Mouse (Mus musculus): Measurements from ENCODE around the gene Magi1. TPM values are rescaled to one million over a fixed set of nuclear protein-coding genes. Genes with fewer than 3 reads are reported as not detected.

Gene Magi1
- total and polyA plus RNA-seq, 3 experiments, result 4.1 to 16.5 (median 14.0) TPM

DNA sequence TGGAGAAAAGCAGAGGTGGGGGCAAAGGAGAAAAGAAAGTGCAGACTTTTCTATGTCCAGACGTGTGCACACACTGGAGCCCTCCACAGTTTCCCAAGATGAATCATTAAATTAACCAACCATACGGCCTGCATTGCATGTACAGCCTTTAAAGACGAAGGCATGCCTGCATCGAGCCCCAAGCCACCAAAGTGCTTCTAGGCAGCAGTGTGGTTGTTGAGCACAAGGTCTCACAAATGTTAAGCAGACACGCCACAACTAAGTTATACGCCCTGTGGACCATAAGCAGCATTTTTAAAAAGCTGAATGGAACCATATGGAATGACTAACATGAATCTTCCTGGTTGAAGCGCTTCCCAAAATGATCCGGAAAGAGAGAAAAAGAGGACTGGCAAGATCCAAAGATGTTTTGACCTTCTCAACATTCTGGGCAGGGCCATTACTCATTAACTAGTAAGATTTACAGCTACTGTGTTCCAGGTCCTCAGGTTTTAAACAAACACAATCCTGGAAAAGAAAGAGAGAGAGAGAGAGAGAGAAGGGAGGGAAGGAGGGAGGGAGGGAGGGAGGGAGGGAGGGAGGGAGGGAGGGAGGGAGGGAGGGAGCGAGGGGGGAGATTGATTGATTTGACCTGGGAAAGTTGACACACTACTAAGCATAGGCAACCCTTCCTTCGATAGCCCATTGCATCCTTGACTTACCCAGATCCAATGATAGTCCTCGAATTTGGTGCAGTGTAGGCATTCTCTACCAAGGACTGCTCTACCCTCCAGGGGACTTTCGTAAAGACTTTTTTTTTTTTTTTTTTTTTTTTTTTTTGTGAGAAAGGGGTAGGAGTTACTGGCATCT lies 26.5 kb downstream of the Magi1 start:
- Histone ChIP-seq H3K4me3 (no peak overlapping the region), H3K4me1 (ENCODE audit: control insufficient read depth, insufficient read depth, low read length) (peaks cover 15% of the 10 kb centered on the region), H3K27ac (no peak overlapping the region), H3K36me3 (ENCODE audit: control insufficient read depth, insufficient read depth, low read length) (peaks cover 14% of the 10 kb centered on the region), H3K27me3 (ENCODE audit: control insufficient read depth, insufficient read depth, low read length) (no peaks in the 10 kb centered on the region), H3K79me2 (replicated peaks; ENCODE audit: control insufficient read depth, insufficient read depth, low read length) (no peaks in the 10 kb centered on the region; the same call in 1 of the 2 replicates), H3K9ac (ENCODE audit: low read depth, low read length) (no peak overlapping the region)
- no peak for DNase-seq
- intact Hi-C loops (cut with DNase I), result no loop called here
- WGBS, result 89% methylated on average over 12 of the region's 12 CpGs
- TF ChIP-seq EP300 (IDR thresholded peaks at IDR 0.05; ENCODE audit: insufficient read depth, low read depth, low read length) (no peak), POLR2A (IDR thresholded peaks at IDR 0.05; ENCODE audit: insufficient read depth, low read depth, low read length) (no peak), CTCF (IDR thresholded peaks at IDR 0.05) (no peak)

DNA sequence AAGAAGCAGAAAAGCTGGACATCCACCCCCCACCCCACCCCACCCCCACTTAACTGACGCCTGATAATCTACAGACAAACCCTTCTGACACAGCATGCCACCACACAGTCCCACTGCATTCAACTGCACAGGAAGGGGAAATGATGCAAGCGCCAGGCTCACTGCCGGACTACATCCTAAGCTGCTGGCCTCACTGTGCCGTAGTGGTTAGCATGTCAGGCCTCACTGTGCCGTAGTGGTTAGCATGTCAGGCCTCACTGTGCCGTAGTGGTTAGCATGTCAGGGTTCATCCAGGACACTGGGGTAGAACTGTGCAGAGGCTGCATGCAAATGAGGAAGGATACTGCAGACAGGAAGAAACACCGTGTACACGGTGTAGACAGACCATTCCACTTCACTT lies 29.8 kb downstream of the Magi1 start:
- peaks cover 4% of the 10 kb centered on the region for H3K79me2 ChIP-seq (replicated peaks; ENCODE audit: control insufficient read depth, insufficient read depth, low read length)
- intact Hi-C loops (cut with DNase I), result no loop called here
- no peak overlapping the region for H3K9ac ChIP-seq (ENCODE audit: low read depth, low read length)
- no peak overlapping the region for H3K27ac ChIP-seq
- 33% methylated on average over 8 of the region's 8 CpGs for WGBS
- peaks cover 22% of the 10 kb centered on the region for H3K4me1 ChIP-seq (ENCODE audit: control insufficient read depth, insufficient read depth, low read length)
- TF ChIP-seq EP300 (IDR thresholded peaks at IDR 0.05; ENCODE audit: insufficient read depth, low read depth, low read length) (0 out of 2 replicates have a peak, but pooled peaks have one; percentile 8), CTCF (IDR thresholded peaks at IDR 0.05) (no peak)
- H3K27me3 ChIP-seq (ENCODE audit: control insufficient read depth, insufficient read depth, low read length), result no peaks in the 10 kb centered on the region
- peaks cover 19% of the 10 kb centered on the region for H3K36me3 ChIP-seq (ENCODE audit: control insufficient read depth, insufficient read depth, low read length)
- no peak for DNase-seq
- H3K4me3 ChIP-seq, result no peak overlapping the region

DNA sequence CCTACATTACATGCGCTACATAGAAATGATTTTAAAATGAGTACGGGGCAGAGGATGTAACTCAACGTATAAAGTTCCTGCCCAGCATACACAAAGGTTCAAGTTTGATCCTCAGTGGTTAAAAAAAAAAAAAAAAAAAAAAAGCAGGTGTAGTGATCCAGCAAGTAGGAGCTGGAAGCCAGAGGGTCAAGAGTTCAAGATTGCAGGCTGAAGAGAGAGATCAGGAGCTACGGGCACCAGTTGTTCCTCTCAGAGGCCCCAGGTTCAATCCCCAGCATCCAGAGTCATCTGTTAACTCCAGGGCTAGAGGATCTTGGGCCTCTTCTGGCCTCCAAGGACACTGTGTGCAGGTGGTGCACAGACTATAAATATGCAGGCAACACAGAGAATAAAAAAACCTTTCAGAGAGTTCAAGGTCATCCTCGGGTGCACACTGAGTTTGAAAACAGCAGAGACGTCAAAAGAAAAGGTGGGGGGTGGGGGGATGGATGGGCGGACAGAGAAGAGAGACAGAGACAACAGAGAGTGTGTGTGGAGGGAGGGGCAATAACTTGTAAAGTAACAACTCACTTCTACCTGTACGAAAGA lies 32.3 kb downstream of the Magi1 start:
- Histone ChIP-seq H3K4me3 (no peak overlapping the region), H3K27me3 (ENCODE audit: control insufficient read depth, insufficient read depth, low read length) (no peaks in the 10 kb centered on the region), H3K79me2 (replicated peaks; ENCODE audit: control insufficient read depth, insufficient read depth, low read length) (peaks cover 8% of the 10 kb centered on the region), H3K27ac (no peak overlapping the region), H3K9ac (ENCODE audit: low read depth, low read length) (no peak overlapping the region), H3K4me1 (ENCODE audit: control insufficient read depth, insufficient read depth, low read length) (peaks cover 17% of the 10 kb centered on the region), H3K36me3 (ENCODE audit: control insufficient read depth, insufficient read depth, low read length) (peaks cover 10% of the 10 kb centered on the region)
- intact Hi-C loops (cut with DNase I), result no loop called here
- 68% methylated on average over 8 of the region's 8 CpGs for WGBS
- DNase-seq, result no peak
- TF ChIP-seq CTCF (IDR thresholded peaks at IDR 0.05) (no peak), POLR2A (IDR thresholded peaks at IDR 0.05; ENCODE audit: insufficient read depth, low read depth, low read length) (no peak), EP300 (IDR thresholded peaks at IDR 0.05; ENCODE audit: insufficient read depth, low read depth, low read length) (no peak)

DNA sequence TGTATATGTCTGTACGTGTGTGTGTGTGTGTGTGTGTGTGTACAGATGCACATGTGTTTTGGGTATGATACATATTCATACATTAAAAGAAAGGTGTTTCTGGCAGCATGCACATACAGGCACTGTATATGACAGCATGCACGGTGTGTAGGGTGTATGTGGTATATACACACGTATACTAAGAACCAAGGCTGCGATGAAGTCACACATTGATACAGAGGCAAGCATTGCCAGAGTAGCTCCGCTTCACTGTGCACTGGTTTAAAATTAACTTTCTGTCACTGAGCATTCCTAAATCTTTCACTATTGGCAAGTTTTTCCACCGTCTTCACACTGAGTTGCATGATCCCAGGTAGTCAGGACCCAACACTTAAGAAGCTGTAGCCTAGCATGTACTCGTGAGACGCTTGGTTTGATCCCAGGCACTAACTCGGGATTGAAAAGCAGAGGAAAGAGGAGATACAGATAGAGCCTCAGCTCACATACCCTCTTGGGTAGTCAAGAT lies 34.4 kb downstream of the Magi1 start:
- no peak for TF ChIP-seq EP300 (IDR thresholded peaks at IDR 0.05; ENCODE audit: insufficient read depth, low read depth, low read length)
- TF ChIP-seq CTCF (IDR thresholded peaks at IDR 0.05), result no peak
- no peak for TF ChIP-seq POLR2A (IDR thresholded peaks at IDR 0.05; ENCODE audit: insufficient read depth, low read depth, low read length)
- Histone ChIP-seq H3K27me3 (ENCODE audit: control insufficient read depth, insufficient read depth, low read length) (no peaks in the 10 kb centered on the region), H3K4me3 (no peak overlapping the region), H3K79me2 (replicated peaks; ENCODE audit: control insufficient read depth, insufficient read depth, low read length) (peaks cover 11% of the 10 kb centered on the region), H3K9ac (ENCODE audit: low read depth, low read length) (no peak overlapping the region), H3K27ac (no peak overlapping the region), H3K4me1 (ENCODE audit: control insufficient read depth, insufficient read depth, low read length) (peaks cover 11% of the 10 kb centered on the region), H3K36me3 (ENCODE audit: control insufficient read depth, insufficient read depth, low read length) (peaks cover 5% of the 10 kb centered on the region)
- intact Hi-C loops (cut with DNase I), result no loop called here
- DNase-seq, result no peak
- WGBS, result 82% methylated on average over 9 of the region's 9 CpGs

DNA sequence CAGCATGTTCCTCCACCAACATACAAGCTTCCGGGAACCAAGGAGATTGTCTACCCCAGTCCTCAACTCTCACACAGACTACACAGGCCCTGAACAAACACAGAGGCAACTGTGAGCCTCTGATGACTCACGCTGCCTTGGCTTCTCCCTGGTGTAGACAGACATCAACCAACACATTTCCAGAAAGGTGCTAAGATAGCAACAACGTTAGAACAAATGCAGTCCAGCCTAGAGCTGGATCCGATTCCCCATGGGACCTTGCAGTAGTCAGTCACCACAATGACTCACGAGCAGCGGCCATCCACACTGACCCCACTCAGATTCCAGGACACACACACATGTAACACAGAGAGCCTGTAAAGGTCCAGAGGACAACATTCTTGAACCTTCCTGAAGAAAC lies 42.5 kb downstream of the Magi1 start:
- Histone ChIP-seq H3K4me3 (no peak overlapping the region), H3K79me2 (replicated peaks; ENCODE audit: control insufficient read depth, insufficient read depth, low read length) (peaks cover 9% of the 10 kb centered on the region), H3K4me1 (ENCODE audit: control insufficient read depth, insufficient read depth, low read length) (peaks cover 24% of the 10 kb centered on the region), H3K27me3 (ENCODE audit: control insufficient read depth, insufficient read depth, low read length) (no peaks in the 10 kb centered on the region), H3K27ac (peak overlapping the region; percentile 74), H3K36me3 (ENCODE audit: control insufficient read depth, insufficient read depth, low read length) (peaks cover 13% of the 10 kb centered on the region), H3K9ac (ENCODE audit: low read depth, low read length) (no peak overlapping the region; the same call in 1 of the 2 replicates)
- intact Hi-C loops (cut with DNase I), result loop anchor here (5.0 kb wide), 1 partner anchor 41 kb away; the partner anchor contains the start of gene Magi1
- WGBS, result 28% methylated on average over 6 of the region's 6 CpGs
- TF ChIP-seq EP300 (IDR thresholded peaks at IDR 0.05; ENCODE audit: insufficient read depth, low read depth, low read length) (peak; percentile 61; the same call in 1 of the 2 replicates), CTCF (IDR thresholded peaks at IDR 0.05) (no peak), POLR2A (IDR thresholded peaks at IDR 0.05; ENCODE audit: insufficient read depth, low read depth, low read length) (no peak)
- peak in 1 of 2 experiments; percentile 58 for DNase-seq

DNA sequence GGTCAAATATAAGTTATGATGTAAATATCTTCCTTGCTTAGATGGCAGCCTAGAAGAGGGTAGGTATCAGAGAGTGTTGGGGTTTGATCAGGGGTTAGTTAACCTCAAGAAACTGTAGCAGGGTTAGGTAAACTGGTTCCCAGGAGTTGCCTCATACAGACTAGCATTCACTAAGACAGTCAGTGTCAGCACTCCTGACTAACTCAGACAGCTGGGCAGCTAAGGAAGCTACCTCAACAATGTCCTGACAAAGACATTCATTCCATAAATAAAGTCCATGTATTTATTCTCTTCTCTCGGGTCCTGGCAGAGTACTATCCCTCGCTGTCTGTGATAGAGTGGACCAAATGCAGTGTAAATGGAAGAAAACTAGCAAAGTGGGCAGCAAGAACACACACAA lies 45.1 kb downstream of the Magi1 start:
- intact Hi-C loops (cut with DNase I), result no loop called here
- no peak for DNase-seq
- Histone ChIP-seq H3K36me3 (ENCODE audit: control insufficient read depth, insufficient read depth, low read length) (peaks cover 13% of the 10 kb centered on the region), H3K4me1 (ENCODE audit: control insufficient read depth, insufficient read depth, low read length) (peaks cover 26% of the 10 kb centered on the region), H3K4me3 (no peak overlapping the region), H3K79me2 (replicated peaks; ENCODE audit: control insufficient read depth, insufficient read depth, low read length) (peaks cover 6% of the 10 kb centered on the region), H3K27me3 (ENCODE audit: control insufficient read depth, insufficient read depth, low read length) (no peaks in the 10 kb centered on the region), H3K9ac (ENCODE audit: low read depth, low read length) (no peak overlapping the region; the same call in 1 of the 2 replicates), H3K27ac (no peak overlapping the region)
- 63% methylated on average over 2 of the region's 2 CpGs for WGBS
- TF ChIP-seq EP300 (IDR thresholded peaks at IDR 0.05; ENCODE audit: insufficient read depth, low read depth, low read length) (no peak), POLR2A (IDR thresholded peaks at IDR 0.05; ENCODE audit: insufficient read depth, low read depth, low read length) (no peak), CTCF (IDR thresholded peaks at IDR 0.05) (no peak)
